Mouse (Mus musculus) gastrocnemius, postnatal 14 days (tissue): Measurements from ENCODE around the gene Clcnkb. TPM values are rescaled to one million over a fixed set of nuclear protein-coding genes. Genes with fewer than 3 reads are reported as not detected.

Source experiments
- DNase-seq: peaks from one replicate; pipeline ENCODE4 v3.0.0; 2021; ENCODE audit warnings: mixed read lengths
- intact Hi-C: fragments of 180-260 bp; cut with DNase I; formaldehyde crosslinking; loops from one replicate; pipeline ENCODE4 v1.15.1; 2025; ENCODE audit warnings: low total_unique reads
- total RNA-seq, 2 experiments: library from RNA; stranded (reverse); gene quantifications; 2 replicates each; pipeline ENCODE4 v1.2.3; 2021

Gene Clcnkb
- total RNA-seq, 2 experiments from 2014 or later: 0.31 to 0.80 TPM

DNA sequence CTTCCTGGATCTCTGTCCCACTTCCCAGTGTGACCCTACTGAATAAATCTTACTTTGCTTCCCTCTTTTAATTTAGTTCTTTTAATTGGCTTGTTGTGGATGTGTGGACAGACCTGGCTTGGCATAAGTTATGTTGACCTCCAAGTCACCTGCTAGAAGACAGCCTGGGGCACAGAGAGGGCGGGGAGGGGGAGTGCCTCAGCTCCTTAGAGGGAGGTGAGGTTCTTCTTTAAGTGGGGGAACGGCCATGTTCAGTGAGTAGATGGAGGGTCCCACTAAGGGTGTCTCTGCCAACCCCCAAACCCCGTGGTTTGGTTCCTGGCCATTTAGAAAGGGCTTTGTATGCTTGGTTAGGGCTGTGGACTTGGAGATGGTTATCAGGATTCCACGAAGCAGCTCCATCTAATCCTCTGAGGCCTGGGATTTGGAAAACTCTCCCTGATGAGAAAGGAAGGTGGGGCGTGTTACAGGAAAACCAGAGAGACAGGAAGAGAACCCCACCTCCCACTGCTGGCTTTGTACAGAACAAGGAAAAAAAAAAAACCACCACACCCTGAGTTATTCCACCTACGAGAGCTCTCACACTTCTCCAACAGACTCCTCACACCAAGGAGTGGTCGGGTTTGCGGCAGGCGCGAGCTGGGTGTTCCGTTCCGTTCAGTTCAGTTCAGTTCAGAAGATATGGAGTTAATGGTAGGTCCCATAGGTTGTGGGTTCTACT lies 23.4 kb upstream of the Clcnkb start:
- intact Hi-C loops: no loop called here

DNA sequence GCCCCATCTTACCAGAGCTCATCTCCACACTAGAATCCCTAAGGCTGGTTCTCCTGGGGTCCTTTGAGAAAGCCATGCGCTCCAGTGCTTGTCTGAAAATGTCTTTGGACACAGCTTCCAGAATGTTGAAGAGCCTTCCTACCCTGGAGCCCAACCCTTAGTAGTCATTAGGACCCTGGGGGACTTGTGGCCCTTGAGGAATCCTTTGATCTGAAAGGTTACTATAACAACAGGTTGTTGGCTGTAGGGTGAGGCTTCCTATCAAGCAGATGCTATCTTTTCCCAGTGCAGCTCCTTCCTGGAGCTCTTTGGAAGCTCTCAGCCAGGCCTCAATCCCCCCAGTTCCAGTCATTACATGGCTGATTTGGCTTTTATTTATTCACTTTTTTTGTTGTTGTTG lies 20.2 kb upstream of the Clcnkb start, which contains the start of gene Srarp:
Gene Srarp, minus strand, starts transcription at position 132 of the 400 bp plus-strand sequence.
- no peak for DNase-seq
- intact Hi-C loops: no loop called here

More for the DNA sequence above, 23.4 kb upstream of the Clcnkb start:
- no peak for DNase-seq

DNA sequence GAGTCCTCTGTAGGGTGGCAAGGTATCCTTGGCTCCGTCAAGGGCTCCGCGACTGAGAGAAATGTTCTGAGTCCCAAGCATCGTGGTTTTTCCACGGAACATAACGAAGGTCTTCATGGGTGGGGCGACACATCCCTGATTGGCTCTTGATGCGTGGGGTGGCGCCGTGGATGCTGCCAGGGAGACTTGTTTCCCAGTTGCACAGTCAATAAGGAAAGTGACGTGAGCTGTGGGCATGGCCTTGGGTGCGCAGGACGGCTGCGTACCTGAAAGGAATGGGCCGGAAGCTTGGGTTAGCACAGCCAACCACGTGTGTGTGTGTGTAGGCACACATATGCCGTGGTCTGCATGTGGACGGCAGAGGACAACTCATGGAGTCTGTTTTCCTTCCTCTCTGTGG lies 17.4 kb upstream of the Clcnkb start:
- intact Hi-C loops: no loop called here
- DNase-seq: no peak

DNA sequence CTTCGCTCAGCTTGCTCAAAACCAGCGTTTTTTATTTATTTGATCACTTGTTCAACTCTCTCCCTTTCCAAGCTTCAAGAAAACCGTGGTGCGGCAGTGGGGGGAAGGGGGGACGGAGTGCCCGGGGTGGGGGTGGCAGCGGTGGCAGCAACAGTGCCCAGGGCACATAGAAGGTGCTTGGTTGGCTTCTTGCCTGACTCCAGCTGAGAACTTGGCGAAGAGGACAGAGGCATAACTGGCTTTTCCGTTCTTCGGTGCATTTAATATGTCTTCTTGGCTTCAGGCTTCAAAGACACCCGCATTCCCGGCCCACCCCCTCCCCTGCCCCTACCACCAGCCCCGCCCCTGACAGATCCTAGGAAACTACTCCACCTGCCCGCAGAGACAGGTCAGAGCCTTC lies 16.9 kb upstream of the Clcnkb start:
- no peak for DNase-seq
- intact Hi-C loops: no loop called here

DNA sequence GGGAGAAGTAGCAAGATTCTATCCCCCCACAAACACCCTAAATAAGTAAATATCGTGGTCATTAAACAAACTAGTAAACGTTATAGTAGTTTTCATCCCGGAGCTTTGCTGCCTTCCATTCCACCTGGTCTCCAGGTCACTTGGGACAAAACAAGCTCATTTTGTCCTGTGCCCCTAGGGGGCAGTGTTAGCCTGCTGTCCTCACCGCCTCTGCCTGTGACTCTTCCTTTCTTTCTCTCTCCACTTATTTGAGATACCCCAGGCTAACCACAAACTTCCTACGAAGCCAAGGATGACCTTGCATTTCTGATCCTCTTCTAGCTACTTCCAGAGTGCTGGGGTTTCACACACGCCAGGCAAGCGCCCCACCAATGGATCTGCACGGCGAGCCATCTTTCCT lies 15.2 kb upstream of the Clcnkb start:
- intact Hi-C loops: no loop called here
- DNase-seq: peak; percentile 65

DNA sequence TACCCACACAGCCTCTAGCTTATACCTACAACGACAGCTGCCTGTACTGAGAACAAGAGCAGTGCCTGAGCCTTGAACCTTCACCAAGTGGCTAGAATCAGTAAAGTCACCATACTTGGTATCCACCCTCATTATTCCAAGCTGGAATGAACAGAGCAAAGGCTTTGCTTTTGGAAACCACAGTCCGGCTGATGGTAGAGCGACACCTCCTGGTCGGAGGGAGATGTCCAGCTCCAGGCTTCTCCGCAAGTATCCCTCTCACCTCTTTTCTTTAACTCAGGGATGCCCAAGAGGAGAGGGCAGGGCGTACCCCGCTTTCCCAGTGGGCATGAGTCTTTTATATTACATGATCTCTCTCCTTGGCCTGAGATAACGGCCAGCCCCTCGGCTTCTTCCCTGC lies 14.0 kb upstream of the Clcnkb start:
- intact Hi-C loops: no loop called here
- peak; percentile 54 for DNase-seq

DNA sequence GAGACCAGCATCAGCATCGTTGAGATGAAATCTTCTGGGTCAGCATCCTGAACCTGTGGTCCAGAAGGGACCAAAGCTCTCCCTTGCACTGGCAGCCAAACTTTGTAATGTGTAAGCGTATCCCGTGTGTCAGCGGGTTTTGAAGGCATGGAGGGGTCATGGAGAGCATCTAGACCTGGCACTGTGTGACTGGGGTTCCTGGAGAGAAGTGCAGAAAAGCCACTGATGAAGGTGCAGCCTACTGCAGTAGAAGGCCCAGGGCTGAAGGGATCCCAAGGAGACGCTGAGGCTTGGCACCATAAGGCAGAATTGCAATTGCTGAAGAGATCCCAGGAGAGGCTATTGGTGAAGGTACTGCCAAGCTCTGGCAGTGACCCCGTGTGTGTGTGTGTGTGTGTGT lies 13.6 kb upstream of the Clcnkb start:
- intact Hi-C loops: no loop called here
- DNase-seq: no peak

DNA sequence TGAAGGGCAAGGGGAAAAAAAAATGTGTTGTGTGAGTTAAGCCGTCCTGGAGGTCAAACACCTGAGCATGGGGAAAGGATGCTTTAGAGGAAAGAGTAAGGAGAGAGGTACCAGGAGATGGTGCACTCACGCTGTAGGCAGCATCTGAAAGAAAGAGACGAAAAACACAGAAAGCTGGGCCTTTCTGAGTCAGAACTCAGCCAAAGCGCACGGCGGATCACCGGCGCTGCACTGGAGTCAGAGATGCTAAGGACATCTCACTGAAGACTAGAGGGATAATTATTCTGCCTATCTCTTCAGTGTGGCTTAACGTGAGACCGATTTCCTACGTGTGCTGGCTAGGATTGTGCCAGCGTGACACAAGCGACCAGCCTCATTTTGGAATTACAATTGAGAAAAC lies 12.1 kb upstream of the Clcnkb start:
- intact Hi-C loops: no loop called here
- no peak for DNase-seq

DNA sequence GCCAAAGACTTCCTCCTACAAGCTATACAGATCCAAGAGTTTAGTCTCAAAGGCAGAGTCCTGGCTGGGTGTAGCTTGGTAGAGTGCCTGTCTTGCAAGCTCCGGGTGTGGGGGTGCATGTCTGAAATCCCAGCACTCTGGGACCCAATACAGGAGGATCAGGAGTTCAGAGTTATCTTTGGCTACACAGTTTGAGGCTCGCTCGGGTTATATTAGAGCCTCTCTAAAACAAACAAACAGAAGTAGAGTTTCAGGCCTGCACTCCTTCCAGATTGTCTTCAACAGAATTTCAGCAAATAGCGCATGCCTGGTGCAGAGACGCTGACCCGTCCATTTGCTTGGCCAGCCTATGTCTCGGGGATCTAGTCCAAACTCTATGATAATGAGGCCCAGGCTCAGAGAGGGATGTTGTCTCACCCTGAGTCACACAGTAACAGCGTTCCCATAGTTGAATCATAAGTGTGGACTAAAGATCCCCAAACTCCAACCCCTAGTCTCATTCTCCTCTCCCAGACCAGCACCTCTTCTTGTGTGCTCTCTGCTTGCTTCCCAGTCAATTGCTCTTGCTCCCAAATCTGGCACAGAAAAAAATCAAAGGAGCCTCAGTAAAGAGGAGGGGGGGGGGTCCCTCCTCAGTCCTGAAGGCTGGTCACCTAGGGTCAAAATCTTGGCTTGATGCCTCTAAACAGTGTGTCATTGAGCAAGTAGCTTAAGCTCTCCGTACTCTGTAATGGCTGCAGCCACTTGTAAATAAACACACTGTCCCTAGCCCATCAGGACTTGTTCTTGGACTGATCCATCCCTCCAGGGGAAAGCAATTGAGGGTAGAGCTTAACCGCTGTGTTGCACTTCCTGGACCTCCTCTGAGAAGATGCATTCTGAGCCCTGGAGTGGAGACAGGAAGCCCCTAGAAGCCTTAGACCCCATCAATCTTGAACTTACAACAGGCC lies 11.3 kb upstream of the Clcnkb start:
- intact Hi-C loops: no loop called here
- DNase-seq: no peak

DNA sequence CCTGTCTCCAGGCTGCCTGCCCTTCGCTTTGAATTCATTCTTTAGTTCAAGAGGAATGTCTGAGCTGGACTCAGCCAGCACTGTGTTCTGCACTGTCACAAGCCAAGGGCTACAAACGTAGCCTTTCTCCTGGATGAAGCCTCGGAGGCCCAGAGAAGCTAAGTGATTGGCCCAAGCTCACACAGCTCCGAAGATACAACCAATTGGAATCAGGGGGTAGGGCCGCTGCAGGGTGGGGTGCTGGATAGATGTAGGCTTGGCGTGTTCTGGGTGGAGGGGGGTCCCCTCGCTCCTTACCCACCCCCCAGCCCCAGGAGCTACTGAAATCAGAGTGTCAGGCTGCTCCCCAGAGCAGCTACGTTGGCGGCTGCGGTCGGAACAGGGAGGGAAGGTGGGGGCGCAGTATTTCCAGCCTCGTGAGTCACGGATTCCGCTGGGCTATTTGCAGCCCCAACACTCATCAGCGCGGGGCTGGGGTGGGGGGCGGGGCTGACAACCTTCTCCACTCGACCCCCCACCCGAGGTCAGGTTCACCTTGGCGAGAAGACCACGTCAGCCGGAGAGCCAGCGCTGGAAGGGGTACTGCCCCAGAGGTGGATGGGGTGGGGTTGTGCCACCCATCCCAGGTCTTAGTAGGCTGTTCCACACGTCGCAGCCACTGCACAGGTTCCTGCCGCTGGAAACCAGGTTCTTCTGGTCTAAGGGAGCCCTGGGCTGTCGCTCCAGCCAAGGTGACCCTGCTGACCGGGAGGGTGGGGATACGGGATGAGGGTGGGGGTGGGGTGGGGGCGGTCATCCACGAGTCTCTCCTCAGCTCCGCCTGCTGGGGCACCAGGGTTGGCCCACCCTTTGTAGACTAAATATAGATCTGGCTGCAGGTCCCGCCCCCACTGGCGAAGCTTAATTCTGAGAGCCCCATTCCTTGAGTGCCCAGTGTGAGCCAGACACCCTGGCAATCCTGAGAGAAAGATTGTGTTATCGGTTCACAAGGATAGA lies 10.0 kb upstream of the Clcnkb start:
- peak; percentile 68 for DNase-seq
- intact Hi-C loops: no loop called here

DNA sequence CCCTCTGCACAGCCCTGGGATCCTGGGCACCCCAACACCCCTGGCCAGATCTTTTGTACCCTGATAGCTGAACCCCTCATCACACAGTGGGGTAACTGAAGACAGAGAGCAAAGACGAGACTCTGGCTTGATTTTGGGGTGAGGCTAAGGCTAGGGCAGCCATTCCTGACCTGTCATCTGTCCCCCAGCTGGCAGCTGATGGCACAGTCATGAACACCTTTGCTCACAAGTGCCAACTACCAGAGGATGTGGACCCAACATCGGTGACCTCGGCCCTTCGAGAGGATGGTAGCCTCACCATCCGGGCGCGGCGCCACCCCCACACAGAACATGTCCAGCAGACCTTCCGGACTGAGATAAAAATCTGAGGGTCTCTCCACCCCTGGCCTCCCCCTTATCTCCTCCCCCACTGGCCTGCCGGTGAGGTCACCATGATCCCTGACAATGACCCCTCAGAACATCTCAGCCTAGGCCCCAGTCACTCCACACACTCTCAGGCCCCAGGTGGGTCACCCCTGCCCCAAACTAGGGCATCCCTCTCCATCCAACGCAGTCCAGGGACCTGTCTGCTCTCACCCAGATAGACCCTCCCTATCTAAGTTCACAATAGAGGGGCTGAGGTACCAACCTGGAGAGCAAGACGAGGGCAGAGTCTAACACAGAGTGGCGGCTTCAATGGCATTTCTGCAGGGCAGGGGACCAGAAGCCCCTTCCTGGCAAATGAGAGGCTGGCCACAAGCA lies 8.0 kb upstream of the Clcnkb start:
- intact Hi-C loops: no loop called here
- no peak for DNase-seq

DNA sequence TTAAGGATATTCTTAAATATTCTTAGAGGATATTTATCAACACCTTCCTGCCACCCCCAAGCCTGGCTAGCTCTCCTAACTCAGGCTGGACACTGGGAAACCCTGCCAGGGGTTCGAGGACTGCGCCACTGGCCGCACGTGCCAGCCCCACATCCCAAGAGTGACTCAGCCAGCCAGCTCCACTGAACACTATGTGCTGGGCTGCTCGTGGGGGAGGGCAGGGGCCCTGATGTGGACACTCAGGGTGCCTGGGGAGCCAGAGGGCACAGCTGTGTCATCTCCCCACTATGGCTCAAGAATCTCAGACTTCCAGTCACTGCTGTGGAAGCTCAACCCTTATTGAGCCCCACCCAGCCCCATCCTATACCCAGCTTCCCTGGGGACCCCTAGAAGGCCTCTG lies 7.5 kb upstream of the Clcnkb start:
- no peak for DNase-seq
- intact Hi-C loops: no loop called here

DNA sequence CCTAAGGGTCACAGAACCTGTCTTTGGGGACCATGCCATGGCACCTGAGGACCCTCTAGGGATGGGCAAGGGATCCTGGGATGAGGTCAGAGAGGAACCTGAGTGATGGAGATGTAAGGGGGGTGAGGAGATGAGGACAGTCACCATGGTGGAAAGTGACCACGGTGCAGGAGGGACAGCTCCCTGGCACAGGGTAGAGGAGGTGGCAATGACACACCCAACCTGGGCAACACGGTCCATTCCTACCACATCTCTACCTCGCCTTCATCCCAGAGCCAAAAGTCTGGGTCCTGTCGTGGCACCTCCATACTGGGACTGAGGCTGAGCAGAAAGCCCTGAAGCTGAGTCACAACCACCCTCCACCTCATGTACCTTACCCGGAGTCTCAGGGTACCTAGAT lies 7.0 kb upstream of the Clcnkb start:
- no peak for DNase-seq
- intact Hi-C loops: no loop called here

DNA sequence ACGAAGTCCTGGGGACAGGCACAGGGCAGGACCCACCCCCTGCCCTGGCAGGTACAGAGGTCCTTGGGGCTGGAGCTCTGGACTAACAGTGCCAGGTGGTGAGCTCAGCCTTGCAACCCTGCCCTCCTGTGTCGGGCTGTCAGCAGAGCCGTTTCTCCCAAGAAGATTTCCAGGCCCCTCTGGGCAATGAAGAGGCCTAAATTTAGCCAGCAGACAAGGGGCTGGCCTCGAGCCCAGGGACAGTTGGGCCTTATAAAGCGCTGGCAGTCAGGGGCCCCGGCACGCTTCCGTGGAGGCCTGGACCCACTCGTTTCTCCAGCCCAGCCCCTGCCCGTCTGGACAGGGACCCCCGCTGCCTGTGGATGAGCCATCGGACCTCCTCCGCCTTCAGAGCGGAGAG lies 5.6 kb upstream of the Clcnkb start:
- peak; percentile 82 for DNase-seq
- intact Hi-C loops: no loop called here

DNA sequence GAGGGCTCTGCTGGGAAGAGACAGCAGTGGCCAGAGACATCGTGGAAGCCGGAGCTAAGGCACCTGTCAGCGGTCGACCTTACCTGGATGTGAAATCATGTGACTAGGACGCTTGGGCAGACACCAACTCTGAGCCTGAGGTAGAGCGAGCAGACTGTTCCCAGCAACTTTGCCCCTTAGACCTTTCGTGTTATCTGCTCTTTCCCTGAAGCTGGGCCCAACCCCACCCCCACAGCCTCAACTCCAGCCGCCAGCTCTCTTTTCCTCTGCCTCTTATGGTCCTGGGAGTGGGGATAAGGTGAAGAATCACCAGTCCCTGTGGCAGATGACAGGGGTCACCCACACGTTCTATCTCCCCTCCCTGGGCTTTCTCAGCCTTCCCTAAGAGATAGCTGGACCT lies 5.1 kb upstream of the Clcnkb start:
- no peak for DNase-seq
- intact Hi-C loops: no loop called here

DNA sequence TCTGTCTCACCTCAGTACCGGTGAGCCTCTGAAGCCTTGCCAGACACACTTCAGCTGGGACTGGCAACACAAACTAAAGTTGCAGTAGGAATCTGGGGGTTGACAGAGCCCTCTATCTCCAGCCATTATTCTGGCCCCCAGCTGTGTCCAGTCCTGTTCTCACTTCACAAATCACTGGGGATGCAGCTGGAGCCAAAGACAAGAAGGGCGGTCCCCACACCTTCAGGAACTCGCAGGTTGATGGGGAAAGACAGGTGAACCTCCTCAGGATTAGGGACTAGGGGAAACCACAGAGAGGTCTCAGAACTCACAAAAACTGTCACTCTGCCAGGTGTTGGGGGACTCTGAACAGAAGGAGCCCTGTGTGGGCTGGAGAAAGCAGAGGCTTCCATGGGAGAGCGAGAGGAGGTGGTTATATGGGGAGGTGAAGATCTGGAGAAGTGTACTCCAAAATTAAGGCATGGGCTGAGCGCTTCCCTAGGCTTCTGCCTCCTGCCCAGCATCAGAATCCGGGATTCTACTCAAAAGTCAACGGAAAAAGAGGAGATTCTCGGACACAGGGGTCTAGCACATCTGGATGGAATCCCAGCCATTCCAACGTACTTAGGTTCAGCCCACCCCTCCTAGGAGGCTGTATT lies 4.5 kb upstream of the Clcnkb start, which contains the start of gene Hspb7:
Gene Hspb7, plus strand, starts transcription at position 588 of the 638 bp plus-strand sequence.
- no peak for DNase-seq

DNA sequence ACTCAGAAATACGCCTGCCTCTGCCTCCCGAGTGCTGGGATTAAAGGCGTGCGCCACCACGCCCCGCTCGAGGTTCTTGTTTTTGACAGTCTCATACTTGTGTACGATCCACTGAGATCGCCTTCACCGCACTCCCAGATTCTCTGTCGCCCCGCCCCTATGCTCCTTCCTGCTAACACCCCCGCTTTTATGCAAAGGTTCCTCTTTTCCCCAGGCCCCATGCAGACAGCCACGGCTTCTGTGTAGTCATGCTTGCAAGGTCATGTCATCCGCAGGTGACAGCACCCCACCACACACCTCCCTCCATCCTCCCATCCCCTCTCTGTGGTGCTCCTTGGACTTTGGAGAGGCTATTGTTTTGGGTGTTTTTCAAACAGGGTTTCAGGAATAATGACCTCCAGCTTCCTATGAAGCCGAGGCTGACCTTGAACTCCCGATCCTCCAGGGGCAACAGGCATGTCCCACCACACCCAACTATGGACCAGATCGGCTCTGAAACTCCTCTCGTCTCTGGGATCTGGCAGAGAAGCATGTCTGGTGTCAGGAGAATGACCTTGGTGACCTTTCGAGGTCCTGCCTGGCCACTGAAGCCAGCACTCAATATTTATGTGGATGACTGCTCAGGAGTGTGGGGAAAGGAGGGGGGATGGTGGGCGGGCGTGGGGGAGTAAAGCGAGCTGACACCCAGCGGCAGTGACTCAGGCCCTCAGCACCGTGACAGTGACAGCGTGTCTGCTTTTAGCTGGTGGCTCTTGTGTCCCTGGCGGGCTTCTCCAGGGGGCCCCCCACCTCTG lies 3.8 kb upstream of the Clcnkb start:
- intact Hi-C loops: no loop called here
- no peak for DNase-seq

More for the DNA sequence above, 4.5 kb upstream of the Clcnkb start, which contains the start of gene Hspb7:
- intact Hi-C loops: no loop called here
